Mouse (Mus musculus) kidney, embryonic 14.5 days (tissue): ENCODE data around the gene Foxe1. TPM values are rescaled to one million over a fixed set of nuclear protein-coding genes. Genes with fewer than 3 reads are reported as not detected.
A peak's percentile ranks its signal among the peaks of the same experiment; 100 is the strongest.

ENCODE experiments used
- ATAC-seq: fragments of 200-750 bp; cut with Nextera tagmentation; 2 replicates; pipeline ENCODE4 v1.8.0; 2017; ENCODE audit warnings: moderate number of reproducible peaks, mild to moderate bottlenecking, moderate TSS enrichment, moderate library complexity; ENCODE audit not compliant: low FRiP score, low TSS enrichment
- H3K27ac ChIP-seq: fragments of 300-500 bp; sonication (generic); 2 replicates; pipeline ENCODE4 v1.5.1; 2014; ENCODE audit warnings: low read depth, mild to moderate bottlenecking, low read length, moderate library complexity, mixed read lengths
- H3K27me3 ChIP-seq: fragments of 300-500 bp; sonication (generic); 2 replicates; pipeline ENCODE4 v1.6.1; 2014; ENCODE audit warnings: mild to moderate bottlenecking, low read length; ENCODE audit not compliant: control insufficient read depth, insufficient read depth
- H3K36me3 ChIP-seq: fragments of 300-500 bp; sonication (generic); 2 replicates; pipeline ENCODE4 v1.6.1; 2014; ENCODE audit warnings: low read length, mixed read lengths; ENCODE audit not compliant: control insufficient read depth, insufficient read depth
- H3K4me1 ChIP-seq: fragments of 300-500 bp; sonication (generic); 2 replicates; pipeline ENCODE4 v1.6.1; 2014; ENCODE audit warnings: low read length, mixed read lengths; ENCODE audit not compliant: control insufficient read depth, insufficient read depth
- H3K4me2 ChIP-seq: fragments of 300-500 bp; sonication (generic); replicated peaks from 2 replicates; pipeline ENCODE4 v1.6.1; 2014; ENCODE audit warnings: low read depth, mild to moderate bottlenecking, low read length
- H3K4me3 ChIP-seq: fragments of 300-500 bp; sonication (generic); 2 replicates; pipeline ENCODE4 v1.5.1; 2014; ENCODE audit warnings: mild to moderate bottlenecking, low read length
- H3K9ac ChIP-seq: fragments of 300-500 bp; sonication (generic); 2 replicates; pipeline ENCODE4 v1.6.1; 2014; ENCODE audit warnings: low read depth, mild to moderate bottlenecking, low read length, moderate library complexity
- H3K9me3 ChIP-seq: fragments of 300-500 bp; sonication (generic); 2 replicates; pipeline ENCODE4 v1.6.1; 2016; ENCODE audit warnings: low read length; ENCODE audit not compliant: control insufficient read depth
- WGBS: fragments of 180-500 bp; shearing (Covaris S2); extraction: QIAGEN DNeasy Blood & Tissue Kit; methylation state at CpG from one replicate; pipeline ENCODE4 v1.1.7; 2014; 5-methylcytosine and 5-hydroxymethylcytosine counted together
- polyA plus RNA-seq: library from polyadenylated mRNA; unstranded; fragments of >200 nt; fragmentation: Nextera tagmentation; extraction: Ambion mirVana; gene quantifications from 2 replicates; pipeline ENCODE4 v1.2.1, GENCODE M21; 2014

The Foxe1 gene
- polyA plus RNA-seq, 1 experiment from 2014 or later, result not detected

- H3K4me1 ChIP-seq, result no peaks in the 10 kb centered on the region; the same call in 1 of the 2 replicates
- H3K4me3 ChIP-seq, result peak overlapping the region; percentile 22; the same call in 1 of the 2 replicates
- H3K36me3 ChIP-seq, result peaks cover 21% of the 10 kb centered on the region
- peak overlapping the region; percentile 50 for H3K4me2 ChIP-seq
- 20% methylated on average over 22 of the region's 22 CpGs for WGBS
- H3K9ac ChIP-seq, result peak overlapping the region; percentile 40
- no peaks in the 10 kb centered on the region for H3K27me3 ChIP-seq
- no peaks in the 10 kb centered on the region for H3K9me3 ChIP-seq
- peak; percentile 76 for ATAC-seq
- no peak overlapping the region for H3K27ac ChIP-seq
Measured at GRCm38 (mm10) chr4:46374869-46375368, 31.5 kb downstream of the Foxe1 start.

GRCm38 (mm10) chr4:46388556-46388955 lies 45.1 kb downstream of the Foxe1 start:
- ATAC-seq, result peak; percentile 1; the same call in 1 of the 2 replicates
- peak overlapping the region; percentile 67 for H3K4me2 ChIP-seq
- peak overlapping the region; percentile 70 for H3K4me3 ChIP-seq
- no peaks in the 10 kb centered on the region for H3K4me1 ChIP-seq
- peaks cover 21% of the 10 kb centered on the region; the same call in 1 of the 2 replicates for H3K36me3 ChIP-seq
- H3K27ac ChIP-seq, result no peak overlapping the region
- WGBS, result 18% methylated on average over 5 of the region's 5 CpGs
- H3K9ac ChIP-seq, result peak overlapping the region; percentile 91; the same call in 1 of the 2 replicates
- H3K27me3 ChIP-seq, result no peaks in the 10 kb centered on the region
- H3K9me3 ChIP-seq, result no peaks in the 10 kb centered on the region

GRCm38 (mm10) chr4:46389013-46389611 lies 45.7 kb downstream of the Foxe1 start, which contains the start of gene Trmo:
Trmo (minus strand) TSS chr4:46389437.
- Histone ChIP-seq H3K27ac (peak within 1 kb of the TSS; percentile 87), H3K36me3 (peaks cover 17% of the 10 kb centered on the region; the same call in 1 of the 2 replicates), H3K27me3 (no peaks in the 10 kb centered on the region), H3K4me2 (peak within 1 kb of the TSS; percentile 67), H3K9ac (peak within 1 kb of the TSS; percentile 91), H3K4me1 (no peaks in the 10 kb centered on the region), H3K9me3 (no peaks in the 10 kb centered on the region), H3K4me3 (peak within 1 kb of the TSS; percentile 70)
- ATAC-seq, result peak; percentile 94
- WGBS, result under 1% methylated on average over 56 of the region's 56 CpGs

DNA sequence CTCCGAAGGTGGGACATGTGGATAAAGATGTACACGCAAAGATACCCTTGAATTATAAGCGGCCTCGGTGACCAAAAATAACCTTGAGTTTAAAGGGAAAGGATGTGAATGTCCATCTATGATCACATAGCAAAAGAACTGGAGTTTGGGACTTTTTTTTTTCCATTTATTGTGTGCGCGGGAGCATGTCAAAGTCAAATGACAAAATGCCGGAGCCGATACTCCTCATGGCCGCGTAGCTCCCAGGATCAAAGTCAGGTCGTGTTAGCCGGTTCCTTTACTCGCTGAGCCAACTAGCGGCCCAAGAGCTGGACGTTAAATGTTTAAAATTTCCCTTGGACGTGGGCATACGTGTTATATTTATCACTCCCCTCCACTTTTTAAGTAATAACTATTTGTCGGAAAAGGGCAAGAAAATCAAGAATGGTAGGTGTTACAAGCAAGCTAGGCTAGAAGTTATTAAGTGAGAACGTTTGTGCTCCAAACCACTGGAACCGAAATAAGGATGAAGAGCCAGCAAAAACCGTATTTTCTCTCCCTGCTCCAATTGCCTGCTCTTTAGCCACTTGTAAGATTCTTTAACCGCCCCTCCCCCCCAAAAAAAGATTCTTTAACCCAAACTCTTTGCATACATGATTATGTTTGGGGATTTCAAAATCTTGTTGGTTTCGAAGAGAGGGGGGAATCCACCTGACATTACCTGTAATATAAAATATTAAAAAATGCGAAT lies 46.4 kb downstream of the Foxe1 start:
- Histone ChIP-seq H3K9ac (peak overlapping the region; percentile 91), H3K4me1 (no peaks in the 10 kb centered on the region), H3K4me3 (peak overlapping the region; percentile 70), H3K27me3 (no peaks in the 10 kb centered on the region), H3K27ac (peak overlapping the region; percentile 87), H3K9me3 (no peaks in the 10 kb centered on the region), H3K4me2 (peak overlapping the region; percentile 67), H3K36me3 (peaks cover 12% of the 10 kb centered on the region; the same call in 1 of the 2 replicates)
- ATAC-seq, result peak; percentile 32; the same call in 1 of the 2 replicates
- WGBS, result 3% methylated on average over 24 of the region's 24 CpGs

DNA sequence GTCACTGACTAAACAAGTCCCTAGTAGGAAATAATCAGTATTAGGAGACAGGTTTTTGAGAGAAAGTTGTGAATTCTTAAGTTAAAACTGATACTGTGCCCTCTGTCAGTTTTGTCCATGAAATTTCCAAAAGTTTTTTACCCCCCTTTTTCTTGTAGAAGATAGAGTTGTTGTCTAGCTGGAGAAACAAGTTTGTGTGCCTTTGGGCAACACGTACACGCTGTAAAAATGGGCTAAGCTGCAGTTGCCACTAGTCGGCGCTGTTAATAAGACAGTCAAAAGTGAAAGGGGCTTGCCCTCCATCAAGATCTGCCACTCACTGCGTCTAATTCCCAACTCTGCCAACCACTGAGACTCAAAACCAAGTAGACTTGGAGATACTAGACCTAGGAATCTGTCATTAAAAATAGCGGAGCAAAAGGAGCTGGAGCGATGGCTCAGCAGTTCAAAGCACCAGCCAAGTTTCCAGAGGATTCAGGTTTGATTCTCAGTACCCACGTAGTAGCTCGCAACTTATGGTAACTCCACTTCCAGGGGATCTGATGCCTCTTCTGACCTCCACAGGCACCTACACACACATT lies 47.1 kb downstream of the Foxe1 start:
- 0 out of 2 replicates have a peak, but pooled peaks have one; percentile 15 for ATAC-seq
- WGBS, result 21% methylated on average over 9 of the region's 9 CpGs
- no peak overlapping the region; the same call in 1 of the 2 replicates for H3K9ac ChIP-seq

DNA sequence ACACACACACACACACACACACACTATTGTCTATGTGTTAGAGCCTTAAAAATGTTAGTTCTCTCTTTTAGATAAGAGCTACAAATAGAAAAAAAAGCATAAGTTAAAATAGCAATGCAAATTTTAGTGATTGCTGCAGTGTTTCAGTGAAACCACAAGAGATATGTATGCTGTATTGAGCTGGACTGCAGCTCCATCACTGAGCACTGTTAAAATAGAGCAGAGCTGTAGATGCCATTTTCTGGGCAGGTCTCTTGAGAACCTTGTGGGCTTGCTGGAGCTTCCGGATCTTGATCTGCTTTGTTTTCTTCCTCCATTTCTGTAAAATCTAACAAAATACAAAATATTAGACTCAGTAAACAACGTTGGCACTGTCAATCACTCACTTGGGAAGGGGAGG lies 51.0 kb downstream of the Foxe1 start:
- H3K9me3 ChIP-seq, result no peaks in the 10 kb centered on the region
- H3K27ac ChIP-seq, result no peak overlapping the region
- H3K9ac ChIP-seq, result no peak overlapping the region
- ATAC-seq, result no peak
- no peaks in the 10 kb centered on the region for H3K27me3 ChIP-seq
- H3K4me1 ChIP-seq, result no peaks in the 10 kb centered on the region
- no peak overlapping the region for H3K4me3 ChIP-seq
- H3K36me3 ChIP-seq, result no peaks in the 10 kb centered on the region
- H3K4me2 ChIP-seq, result no peak overlapping the region
- 78% methylated on average over 2 of the region's 2 CpGs for WGBS

More for the DNA sequence above, 47.1 kb downstream of the Foxe1 start:
- Histone ChIP-seq H3K4me3 (peak overlapping the region; percentile 70), H3K36me3 (peaks cover 5% of the 10 kb centered on the region; the same call in 1 of the 2 replicates), H3K4me1 (no peaks in the 10 kb centered on the region), H3K27me3 (no peaks in the 10 kb centered on the region), H3K9me3 (no peaks in the 10 kb centered on the region), H3K27ac (no peak overlapping the region), H3K4me2 (peak overlapping the region; percentile 67)

GRCm38 (mm10) chr4:46395736-46396135 lies 52.3 kb downstream of the Foxe1 start:
- Histone ChIP-seq H3K27me3 (no peaks in the 10 kb centered on the region), H3K9ac (no peak overlapping the region), H3K4me3 (no peak overlapping the region), H3K4me2 (no peak overlapping the region), H3K27ac (no peak overlapping the region), H3K9me3 (no peaks in the 10 kb centered on the region; the same call in 1 of the 2 replicates), H3K36me3 (no peaks in the 10 kb centered on the region), H3K4me1 (no peaks in the 10 kb centered on the region)
- ATAC-seq, result no peak
- 31% methylated on average over 5 of the region's 5 CpGs for WGBS
